Mouse (Mus musculus): ENCODE results near the gene Canx. TPM values are rescaled to one million over a fixed set of nuclear protein-coding genes. Genes with fewer than 3 reads are reported as not detected.

The Canx gene
- polyA plus RNA-seq, 1 experiment from 2014 or later, result 331 TPM

DNA sequence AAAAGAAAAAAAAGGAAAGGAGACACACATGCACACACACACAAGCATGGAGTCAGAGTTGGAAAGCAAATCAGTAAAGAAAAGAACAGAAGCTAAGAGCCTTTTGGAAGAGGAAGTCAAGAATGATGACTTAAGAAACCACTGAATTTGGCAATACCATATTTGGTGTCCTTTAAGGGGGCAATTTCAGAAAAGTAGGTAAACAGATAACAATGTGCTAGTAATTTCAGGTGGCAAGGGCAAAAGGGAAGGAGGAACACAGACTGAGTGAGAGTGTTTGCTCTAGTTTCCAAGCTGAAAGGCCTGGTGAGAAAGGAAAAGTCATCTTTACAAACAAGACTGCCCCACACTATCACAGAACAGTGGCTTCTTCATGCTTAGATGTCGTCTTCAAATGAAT is 39.0 kb downstream of the Canx start:
- no peak overlapping the region for H3K4me3 ChIP-seq
- peaks cover 24% of the 10 kb centered on the region for H3K4me1 ChIP-seq
- H3K9ac ChIP-seq, result no peak overlapping the region
- H3K27me3 ChIP-seq, result no peaks in the 10 kb centered on the region
- H3K9me3 ChIP-seq, result no peaks in the 10 kb centered on the region
- peaks cover 41% of the 10 kb centered on the region for H3K36me3 ChIP-seq
- no peak overlapping the region for H3K4me2 ChIP-seq (replicated peaks)
- WGBS, result 85% methylated on average over 1 of the region's 1 CpGs
- no peak for ATAC-seq (ENCODE audit: low FRiP score, low read depth)
- no peak overlapping the region for H3K27ac ChIP-seq

DNA sequence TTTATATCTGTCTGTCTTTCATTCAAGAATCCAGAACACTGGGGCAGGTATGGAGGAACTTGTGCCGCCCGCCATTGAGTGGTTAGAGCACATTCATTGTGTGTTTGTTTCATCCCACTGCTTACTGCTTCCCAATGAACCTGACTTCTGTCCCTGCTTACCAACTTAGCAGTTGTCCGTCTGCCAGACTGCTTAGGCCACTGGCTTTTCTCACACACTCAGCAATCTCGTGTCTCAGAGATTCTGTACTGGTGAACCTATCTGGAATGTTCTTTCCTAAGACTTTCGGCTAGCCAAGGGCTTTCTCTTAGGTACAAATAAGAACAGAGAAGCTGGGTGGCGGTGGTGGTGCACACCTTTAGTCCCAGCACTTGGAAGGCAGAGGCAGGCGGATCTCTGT is 39.8 kb downstream of the Canx start:
- no peak overlapping the region for H3K9ac ChIP-seq
- H3K27me3 ChIP-seq, result no peaks in the 10 kb centered on the region
- peaks cover 24% of the 10 kb centered on the region for H3K4me1 ChIP-seq
- ATAC-seq (ENCODE audit: low FRiP score, low read depth), result no peak
- no peaks in the 10 kb centered on the region for H3K9me3 ChIP-seq
- no peak overlapping the region for H3K4me2 ChIP-seq (replicated peaks)
- no peak overlapping the region for H3K27ac ChIP-seq
- H3K4me3 ChIP-seq, result no peak overlapping the region
- peaks cover 48% of the 10 kb centered on the region for H3K36me3 ChIP-seq
- WGBS, result 92% methylated on average over 7 of the region's 7 CpGs

DNA sequence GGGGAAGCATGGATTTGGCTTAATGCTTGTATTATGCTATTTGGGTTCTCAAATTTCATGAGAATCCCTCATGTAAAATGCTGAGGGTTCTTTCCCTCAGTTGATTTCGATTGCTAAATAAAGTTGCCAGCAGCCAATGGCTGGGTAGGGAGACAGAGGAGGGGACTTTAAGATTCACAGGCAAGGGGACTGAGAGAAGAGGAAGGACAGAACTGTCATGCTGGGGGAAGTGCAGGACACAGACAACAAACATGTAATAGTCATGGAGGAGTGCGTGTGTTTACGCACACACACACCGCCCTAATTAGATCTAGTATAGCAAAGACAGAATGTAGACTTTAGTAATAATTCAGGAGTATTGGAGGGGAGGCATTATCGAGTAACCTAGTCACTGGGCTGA is 40.2 kb downstream of the Canx start:
- no peak overlapping the region for H3K27ac ChIP-seq
- H3K4me3 ChIP-seq, result no peak overlapping the region
- H3K9ac ChIP-seq, result no peak overlapping the region
- WGBS, result 90% methylated on average over 5 of the region's 5 CpGs
- no peaks in the 10 kb centered on the region for H3K27me3 ChIP-seq
- peaks cover 52% of the 10 kb centered on the region for H3K36me3 ChIP-seq
- ATAC-seq (ENCODE audit: low FRiP score, low read depth), result no peak
- no peaks in the 10 kb centered on the region for H3K9me3 ChIP-seq
- no peak overlapping the region for H3K4me2 ChIP-seq (replicated peaks)
- H3K4me1 ChIP-seq, result peaks cover 22% of the 10 kb centered on the region

DNA sequence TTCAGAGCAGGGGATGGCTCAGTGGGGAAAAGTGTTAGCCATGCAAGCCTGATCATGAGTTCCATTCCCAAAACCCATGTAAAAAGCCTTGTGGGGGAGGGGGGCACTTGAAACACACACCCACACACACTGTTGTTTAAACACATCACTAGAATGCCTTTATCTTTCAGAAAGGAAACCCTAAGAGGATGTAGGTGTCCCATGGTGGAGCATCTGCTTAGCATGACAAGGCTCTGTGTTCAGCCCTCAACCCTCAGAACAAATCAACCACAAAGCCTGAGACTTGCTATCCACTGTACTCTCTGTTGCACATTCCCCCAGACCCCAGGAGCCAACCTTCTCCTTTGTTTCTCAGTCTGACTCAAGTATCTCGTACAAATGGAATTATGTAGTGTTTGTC is 45.4 kb downstream of the Canx start:
- H3K36me3 ChIP-seq, result peaks cover 29% of the 10 kb centered on the region
- ATAC-seq (ENCODE audit: low FRiP score, low read depth), result no peak
- no peak overlapping the region for H3K4me3 ChIP-seq
- no peak overlapping the region for H3K9ac ChIP-seq
- no peak overlapping the region for H3K27ac ChIP-seq
- no peaks in the 10 kb centered on the region for H3K9me3 ChIP-seq
- no peaks in the 10 kb centered on the region for H3K27me3 ChIP-seq
- WGBS, result 89% methylated on average over 1 of the region's 1 CpGs
- H3K4me1 ChIP-seq, result 0 out of 2 replicates have a peak, but pooled peaks cover 4% of the 10 kb centered on the region
- H3K4me2 ChIP-seq (replicated peaks), result no peak overlapping the region

DNA sequence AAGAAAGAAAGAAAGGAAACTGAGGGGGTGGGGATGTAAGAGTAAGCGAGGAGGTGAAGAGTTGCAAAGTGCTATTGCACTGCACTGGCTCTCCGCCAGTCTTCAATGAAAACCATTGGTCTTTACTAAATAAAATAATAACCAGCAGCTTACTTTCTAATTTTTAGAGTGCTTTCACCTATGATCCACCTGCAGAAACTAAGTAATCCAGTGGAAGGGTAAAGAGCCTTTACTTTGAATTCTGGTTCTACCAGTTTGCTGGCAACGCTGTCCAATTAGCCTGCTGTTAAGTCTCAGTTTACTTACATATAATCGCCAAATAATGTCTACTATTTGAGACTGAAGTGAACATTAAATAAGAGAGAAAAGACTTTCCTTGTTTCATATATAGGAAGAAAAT is 46.5 kb downstream of the Canx start:
- Histone ChIP-seq H3K4me2 (replicated peaks) (no peak overlapping the region), H3K27me3 (no peaks in the 10 kb centered on the region), H3K4me3 (no peak overlapping the region), H3K9ac (no peak overlapping the region), H3K9me3 (no peaks in the 10 kb centered on the region), H3K4me1 (0 out of 2 replicates have a peak, but pooled peaks cover 4% of the 10 kb centered on the region), H3K27ac (no peak overlapping the region), H3K36me3 (peaks cover 36% of the 10 kb centered on the region)
- no peak for ATAC-seq (ENCODE audit: low FRiP score, low read depth)
- WGBS, result 83% methylated on average over 4 of the region's 4 CpGs

DNA sequence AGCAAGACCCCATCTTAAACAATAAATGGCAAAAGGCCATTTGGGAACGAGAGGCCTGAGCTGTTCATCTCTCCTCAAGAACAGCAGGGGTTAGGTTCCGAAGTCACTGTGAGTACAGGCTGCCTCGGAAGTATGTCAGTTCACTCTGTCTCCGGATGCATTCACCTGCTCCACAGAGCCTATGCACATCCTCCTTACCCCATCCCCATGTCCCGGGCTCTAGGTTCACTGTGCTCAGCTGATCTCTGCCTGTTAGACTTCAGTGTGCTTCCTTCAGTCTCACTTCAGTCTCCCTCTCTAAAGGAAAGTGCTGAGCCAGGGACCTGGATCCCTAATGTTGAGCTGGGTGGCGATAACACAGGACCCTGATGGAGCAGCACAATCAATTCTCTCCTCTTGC is 47.8 kb downstream of the Canx start:
- H3K9ac ChIP-seq, result no peak overlapping the region
- no peak for ATAC-seq (ENCODE audit: low FRiP score, low read depth)
- no peak overlapping the region for H3K27ac ChIP-seq
- H3K9me3 ChIP-seq, result no peaks in the 10 kb centered on the region
- WGBS, result 96% methylated on average over 6 of the region's 6 CpGs
- 0 out of 2 replicates have a peak, but pooled peaks cover 4% of the 10 kb centered on the region for H3K4me1 ChIP-seq
- H3K4me2 ChIP-seq (replicated peaks), result no peak overlapping the region
- no peaks in the 10 kb centered on the region for H3K27me3 ChIP-seq
- H3K4me3 ChIP-seq, result no peak overlapping the region
- peaks cover 39% of the 10 kb centered on the region for H3K36me3 ChIP-seq

DNA sequence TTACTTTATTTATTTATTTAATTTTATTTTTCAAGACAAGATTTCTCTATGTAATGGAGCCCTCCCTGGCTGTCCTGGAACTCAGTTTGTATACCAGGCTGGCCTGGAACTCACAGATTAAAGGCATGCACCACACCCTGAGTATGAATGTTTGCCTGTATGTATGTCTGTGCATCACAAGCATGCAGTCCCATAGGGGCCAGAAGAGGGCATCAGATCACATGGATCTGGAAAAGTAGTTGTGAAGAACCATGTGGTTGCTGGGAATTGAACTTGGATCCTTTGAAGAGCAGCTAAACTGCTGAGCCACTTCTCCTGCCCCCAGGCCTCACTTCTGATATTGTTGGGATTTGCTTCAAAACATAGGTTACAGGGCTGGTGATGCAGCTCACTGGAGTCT is 48.4 kb downstream of the Canx start:
- Histone ChIP-seq H3K9me3 (no peaks in the 10 kb centered on the region), H3K4me2 (replicated peaks) (no peak overlapping the region), H3K27ac (no peak overlapping the region), H3K9ac (no peak overlapping the region), H3K4me3 (no peak overlapping the region), H3K27me3 (no peaks in the 10 kb centered on the region), H3K36me3 (peaks cover 40% of the 10 kb centered on the region), H3K4me1 (0 out of 2 replicates have a peak, but pooled peaks cover 4% of the 10 kb centered on the region)
- ATAC-seq (ENCODE audit: low FRiP score, low read depth), result no peak

DNA sequence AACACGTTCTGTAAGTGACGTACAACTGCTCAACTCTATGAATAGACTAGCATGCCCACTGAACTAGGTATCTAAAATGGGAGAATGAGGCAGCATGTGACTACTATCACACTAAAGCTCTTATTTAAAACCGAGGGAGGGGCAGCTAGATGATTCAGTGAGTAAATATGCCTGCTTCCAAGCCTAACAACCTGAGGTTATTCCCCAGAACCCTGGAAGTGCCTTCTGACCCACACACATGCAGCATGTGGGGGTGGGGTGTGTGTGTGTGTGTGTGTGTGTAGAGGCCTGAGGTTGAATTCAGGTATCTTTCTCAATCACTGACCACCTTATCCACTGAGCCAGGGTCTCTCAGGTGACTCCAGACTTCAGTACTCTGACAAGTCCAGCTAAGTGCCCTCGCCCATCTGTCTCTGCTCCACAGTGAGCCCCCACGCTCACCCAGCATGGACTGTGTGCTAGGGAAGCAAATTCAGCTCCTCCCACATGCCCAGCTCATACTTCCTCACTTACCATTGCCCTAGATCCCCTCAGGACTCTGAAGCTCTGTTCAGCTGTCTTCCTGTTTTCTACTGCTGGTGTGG is 49.8 kb downstream of the Canx start:
- Histone ChIP-seq H3K4me1 (0 out of 2 replicates have a peak, but pooled peaks cover 4% of the 10 kb centered on the region), H3K4me3 (no peak overlapping the region), H3K27ac (no peak overlapping the region), H3K36me3 (peaks cover 34% of the 10 kb centered on the region), H3K9ac (no peak overlapping the region), H3K27me3 (no peaks in the 10 kb centered on the region), H3K9me3 (no peaks in the 10 kb centered on the region), H3K4me2 (replicated peaks) (no peak overlapping the region)
- no peak for ATAC-seq (ENCODE audit: low FRiP score, low read depth)
- 80% methylated on average over 5 of the region's 5 CpGs for WGBS

DNA sequence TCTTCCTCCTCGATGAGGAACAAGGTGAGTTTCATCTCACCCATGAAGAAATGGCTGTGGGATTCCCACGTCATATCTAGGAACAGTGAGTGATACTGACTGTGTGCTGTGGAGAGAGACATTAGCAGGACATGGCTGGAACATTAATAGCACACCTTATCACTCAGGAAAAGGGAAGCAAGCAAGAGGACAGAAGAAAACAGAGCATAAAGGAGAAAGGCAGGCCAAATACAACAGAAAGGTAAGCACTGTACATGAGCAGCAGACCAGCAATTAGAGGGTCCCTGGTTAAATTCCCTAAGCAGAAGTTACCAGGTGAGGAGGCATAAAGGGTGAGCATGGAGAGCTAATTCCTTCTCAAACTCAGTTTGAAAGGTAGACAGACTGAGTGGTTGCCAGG is 50.4 kb downstream of the Canx start:
- Histone ChIP-seq H3K9ac (no peak overlapping the region), H3K27me3 (no peaks in the 10 kb centered on the region)

DNA sequence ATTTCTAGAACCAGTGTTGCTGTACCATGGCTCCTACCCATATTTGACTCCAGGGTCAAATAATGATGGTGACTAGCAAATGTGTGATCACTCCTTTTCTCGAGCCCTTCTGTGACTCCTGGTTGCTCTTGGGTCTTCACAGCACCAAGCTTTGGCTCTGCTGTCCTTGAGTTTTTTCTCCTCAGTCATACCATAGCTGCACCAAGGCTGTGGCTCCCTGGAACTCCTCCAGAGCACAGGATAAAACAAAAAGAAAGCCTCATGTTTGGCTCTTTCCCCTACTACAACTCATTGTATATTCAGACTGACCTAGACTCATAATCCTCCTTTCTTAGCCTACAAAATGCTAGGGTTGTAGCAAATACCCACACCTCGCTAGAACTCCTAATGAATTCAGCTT is 52.7 kb downstream of the Canx start:
- H3K27me3 ChIP-seq, result no peaks in the 10 kb centered on the region
- no peak overlapping the region for H3K27ac ChIP-seq
- WGBS, result 86% methylated on average over 2 of the region's 2 CpGs
- H3K9ac ChIP-seq, result no peak overlapping the region
- no peaks in the 10 kb centered on the region for H3K4me1 ChIP-seq
- ATAC-seq (ENCODE audit: low FRiP score, low read depth), result no peak
- H3K4me3 ChIP-seq, result no peak overlapping the region
- H3K9me3 ChIP-seq, result no peaks in the 10 kb centered on the region
- H3K36me3 ChIP-seq, result peaks cover 26% of the 10 kb centered on the region
- no peak overlapping the region for H3K4me2 ChIP-seq (replicated peaks)

More for the DNA sequence above, 50.4 kb downstream of the Canx start:
- Histone ChIP-seq H3K4me3 (no peak overlapping the region), H3K4me1 (0 out of 2 replicates have a peak, but pooled peaks cover 4% of the 10 kb centered on the region), H3K4me2 (replicated peaks) (no peak overlapping the region), H3K36me3 (peaks cover 32% of the 10 kb centered on the region), H3K27ac (no peak overlapping the region), H3K9me3 (no peaks in the 10 kb centered on the region)
- ATAC-seq (ENCODE audit: low FRiP score, low read depth), result no peak
- WGBS, result 96% methylated on average over 2 of the region's 2 CpGs

DNA sequence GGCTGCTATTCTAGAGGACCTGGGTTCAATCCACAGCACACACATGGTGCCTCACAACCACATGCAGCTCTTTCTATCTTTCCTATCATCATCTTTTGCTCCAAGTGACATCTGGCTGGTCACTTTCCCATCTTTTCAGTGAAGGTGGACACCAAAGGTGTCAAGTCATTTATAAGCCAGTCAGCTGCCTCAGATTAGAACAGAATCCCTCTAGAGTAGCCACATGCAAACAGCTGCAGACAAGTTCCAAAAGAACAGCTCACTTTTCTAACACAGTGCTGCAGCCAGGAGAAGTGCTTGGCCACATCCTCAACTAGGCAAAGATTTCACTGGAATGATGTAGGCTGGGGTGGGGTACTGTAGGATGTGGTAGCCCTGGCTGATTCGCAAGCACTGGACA is 55.6 kb downstream of the Canx start:
- Histone ChIP-seq H3K9ac (no peak overlapping the region), H3K9me3 (no peaks in the 10 kb centered on the region), H3K36me3 (peaks cover 39% of the 10 kb centered on the region), H3K4me1 (no peaks in the 10 kb centered on the region), H3K27me3 (no peaks in the 10 kb centered on the region), H3K4me2 (replicated peaks) (no peak overlapping the region), H3K27ac (no peak overlapping the region), H3K4me3 (no peak overlapping the region)
- ATAC-seq (ENCODE audit: low FRiP score, low read depth), result no peak
- 97% methylated on average over 1 of the region's 1 CpGs for WGBS

DNA sequence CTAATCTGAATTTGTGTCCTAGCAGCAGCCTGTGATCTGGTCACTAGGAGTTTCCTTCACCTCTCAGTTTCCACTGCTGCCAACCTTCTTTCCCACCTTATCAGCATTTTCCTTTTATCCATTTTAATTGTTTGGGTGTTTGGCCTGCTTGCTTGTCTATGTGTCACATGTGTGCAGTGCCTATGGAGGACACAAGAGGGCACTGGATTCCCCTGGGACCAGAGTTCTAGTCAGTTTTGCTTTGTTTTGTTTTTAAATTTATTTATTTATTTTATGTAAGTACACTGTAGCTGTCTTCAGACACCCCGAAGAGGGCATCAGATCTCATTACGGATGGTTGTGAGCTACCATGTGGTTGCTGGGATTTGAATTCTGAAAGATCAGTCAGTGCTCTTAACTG is 56.3 kb downstream of the Canx start:
- no peak overlapping the region for H3K4me2 ChIP-seq (replicated peaks)

DNA sequence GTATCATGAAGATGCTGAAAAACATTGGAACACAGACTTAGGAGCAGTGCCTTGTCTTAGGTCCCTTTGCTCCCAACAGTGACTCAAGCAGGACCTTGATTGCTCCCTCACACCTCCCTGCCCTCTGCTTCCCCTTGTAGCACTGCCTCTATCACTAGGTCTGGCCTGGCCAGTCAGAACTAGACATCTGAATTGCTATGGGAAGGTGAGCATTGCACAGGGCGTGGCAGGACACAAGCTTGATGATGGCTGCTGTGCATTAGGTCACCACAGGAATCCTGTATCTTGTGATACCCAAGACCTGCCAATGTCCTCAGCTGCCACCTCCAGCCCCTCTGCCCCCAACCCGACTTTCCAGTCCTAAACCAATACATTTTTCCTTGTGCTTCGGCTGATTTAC is 58.5 kb downstream of the Canx start:
- no peak overlapping the region for H3K9ac ChIP-seq
- no peak for ATAC-seq (ENCODE audit: low FRiP score, low read depth)
- no peaks in the 10 kb centered on the region for H3K9me3 ChIP-seq
- H3K4me3 ChIP-seq, result no peak overlapping the region
- H3K4me2 ChIP-seq (replicated peaks), result no peak overlapping the region
- H3K27ac ChIP-seq, result no peak overlapping the region
- WGBS, result 86% methylated on average over 3 of the region's 3 CpGs
- peaks cover 57% of the 10 kb centered on the region for H3K36me3 ChIP-seq
- H3K4me1 ChIP-seq, result no peaks in the 10 kb centered on the region
- H3K27me3 ChIP-seq, result no peaks in the 10 kb centered on the region

More for the DNA sequence above, 56.3 kb downstream of the Canx start:
- Histone ChIP-seq H3K4me3 (no peak overlapping the region), H3K4me1 (no peaks in the 10 kb centered on the region), H3K36me3 (peaks cover 42% of the 10 kb centered on the region), H3K9me3 (no peaks in the 10 kb centered on the region), H3K27ac (no peak overlapping the region), H3K9ac (no peak overlapping the region), H3K27me3 (no peaks in the 10 kb centered on the region)
- 90% methylated on average over 2 of the region's 2 CpGs for WGBS
- ATAC-seq (ENCODE audit: low FRiP score, low read depth), result no peak
